Mouse (Mus musculus) bone marrow, adult 2 months (tissue): ENCODE measurements around the gene Hoxa10. TPM values are rescaled to one million over a fixed set of nuclear protein-coding genes. Genes with fewer than 3 reads are reported as not detected.

Experiments
- H3K27ac ChIP-seq: fragments of 200-500 bp; 2 replicates; pipeline ENCODE4 v1.5.1; 2012; ENCODE audit warnings: low read depth, mild to moderate bottlenecking, control low read depth, inconsistent platforms, low read length; ENCODE audit not compliant: control insufficient read depth, poor library complexity, insufficient read depth
- H3K4me1 ChIP-seq: fragments of 200-500 bp; 2 replicates; pipeline ENCODE4 v1.6.1; 2011; ENCODE audit warnings: low read length; ENCODE audit not compliant: control insufficient read depth, insufficient read depth
- H3K4me3 ChIP-seq: fragments of 200-500 bp; replicated peaks from 2 replicates; pipeline ENCODE3; 2011; ENCODE audit warnings: mild to moderate bottlenecking, low read depth, low read length, control low read depth; ENCODE audit not compliant: control insufficient read depth
- CTCF ChIP-seq: fragments of 200-500 bp; IDR thresholded peaks from 2 replicates; pipeline ENCODE4 v1.5.1; 2011; ENCODE audit warnings: low read length, control low read depth; ENCODE audit not compliant: control insufficient read depth, insufficient read depth
- POLR2A ChIP-seq: fragments of 200-500 bp; IDR thresholded peaks from 2 replicates; pipeline ENCODE4 v1.6.1; 2011; ENCODE audit warnings: low read depth, mild to moderate bottlenecking, control low read depth, low read length, borderline replicate concordance; ENCODE audit not compliant: control insufficient read depth
- WGBS: fragments of 180-500 bp; shearing (Covaris S2); methylation state at CpG from one replicate; pipeline ENCODE4 v1.1.7; 2018; 5-methylcytosine and 5-hydroxymethylcytosine counted together
- polyA plus RNA-seq: library from polyadenylated mRNA; stranded (reverse); fragments of >200 nt; gene quantifications from 2 replicates; pipeline ENCODE4 v1.2.4, GENCODE M21; 2011; ENCODE audit warnings: low replicate concordance; ENCODE audit not compliant: missing spikeins, insufficient read depth, insufficient read length

Gene Hoxa10
- polyA plus RNA-seq, 1 experiment = 1.6 TPM

DNA sequence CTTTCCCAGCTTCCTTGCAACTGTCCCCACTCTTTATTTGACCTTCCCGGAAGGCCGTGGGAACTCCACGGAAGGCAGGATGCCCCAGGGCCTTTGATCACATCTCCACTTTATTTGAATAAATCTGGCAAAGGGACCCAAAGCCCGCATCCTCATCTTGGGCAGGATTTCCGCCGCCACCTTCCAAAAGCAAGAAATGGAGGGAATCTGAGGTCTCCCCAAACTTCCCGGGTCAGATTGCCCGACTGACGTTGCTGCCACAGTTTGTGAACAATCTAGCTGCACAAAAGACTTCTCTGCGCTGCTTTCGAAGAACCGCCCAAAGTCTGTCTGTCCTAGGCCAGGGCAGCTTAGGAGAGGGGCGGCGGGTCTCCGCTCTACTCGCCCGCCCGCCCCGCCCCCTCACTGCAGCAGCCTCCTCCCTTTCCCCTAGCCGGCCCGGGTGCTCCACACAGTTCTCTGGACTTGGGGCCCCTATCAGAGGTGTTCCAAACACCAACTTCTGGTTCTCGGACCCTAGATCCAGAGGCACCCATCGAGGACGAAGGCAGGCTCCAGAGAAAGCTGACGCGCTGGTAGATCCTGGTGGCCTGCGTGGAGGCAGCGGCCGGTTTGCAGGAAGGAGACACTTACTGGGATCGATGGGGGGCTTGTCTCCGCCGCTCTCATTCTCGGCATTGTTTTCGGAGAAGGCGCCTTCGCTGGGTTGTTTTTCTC is 15.6 kb downstream of the Hoxa10 start:
- Histone ChIP-seq H3K4me1 (no peaks in the 10 kb centered on the region), H3K27ac (no peak overlapping the region), H3K4me3 (peak overlapping the region; percentile 34)
- under 1% methylated on average over 36 of the region's 36 CpGs for WGBS
- no peak for TF ChIP-seq CTCF
- no peak for TF ChIP-seq POLR2A

DNA sequence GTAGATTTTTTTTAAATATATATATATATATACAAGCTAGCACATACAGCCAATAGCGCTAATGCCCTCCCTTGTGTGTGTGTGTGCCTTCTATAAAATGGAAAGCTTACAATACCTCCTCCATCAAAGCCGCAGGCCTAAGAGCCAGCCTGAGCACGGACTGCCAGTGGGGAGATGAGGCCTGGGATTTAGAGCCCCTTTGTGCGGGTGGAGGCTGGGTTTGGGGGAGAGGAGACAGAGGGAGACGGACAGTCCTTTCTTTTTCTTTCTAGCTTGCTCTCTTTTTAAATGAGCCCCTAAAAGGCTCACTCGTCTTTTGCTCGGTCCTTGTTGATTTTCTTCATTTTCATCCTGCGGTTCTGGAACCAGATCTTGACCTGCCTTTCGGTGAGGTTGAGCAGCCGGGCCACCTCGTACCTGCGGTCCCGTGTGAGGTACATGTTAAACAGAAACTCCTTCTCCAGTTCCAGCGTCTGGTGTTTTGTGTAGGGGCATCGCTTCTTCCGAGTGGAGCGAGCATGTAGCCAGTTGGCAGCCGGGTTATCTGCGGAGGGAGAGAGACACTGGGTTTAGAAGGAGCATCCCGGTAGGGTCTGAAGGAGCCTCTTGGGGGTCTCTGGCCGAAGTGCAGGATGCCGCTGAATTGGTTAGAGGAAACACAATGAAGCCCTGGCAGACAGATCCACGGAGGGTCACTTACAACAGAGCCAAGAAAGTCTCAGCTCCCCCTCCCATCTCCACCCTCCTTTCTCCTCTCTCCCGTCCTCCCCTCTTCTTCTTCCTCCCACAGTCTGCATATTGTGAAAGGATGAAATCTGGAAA is 16.5 kb downstream of the Hoxa10 start:
- Histone ChIP-seq H3K4me1 (no peaks in the 10 kb centered on the region), H3K27ac (no peak overlapping the region), H3K4me3 (no peak overlapping the region)
- TF ChIP-seq CTCF (no peak), POLR2A (no peak)
- WGBS = 5% methylated on average over 24 of the region's 24 CpGs

DNA sequence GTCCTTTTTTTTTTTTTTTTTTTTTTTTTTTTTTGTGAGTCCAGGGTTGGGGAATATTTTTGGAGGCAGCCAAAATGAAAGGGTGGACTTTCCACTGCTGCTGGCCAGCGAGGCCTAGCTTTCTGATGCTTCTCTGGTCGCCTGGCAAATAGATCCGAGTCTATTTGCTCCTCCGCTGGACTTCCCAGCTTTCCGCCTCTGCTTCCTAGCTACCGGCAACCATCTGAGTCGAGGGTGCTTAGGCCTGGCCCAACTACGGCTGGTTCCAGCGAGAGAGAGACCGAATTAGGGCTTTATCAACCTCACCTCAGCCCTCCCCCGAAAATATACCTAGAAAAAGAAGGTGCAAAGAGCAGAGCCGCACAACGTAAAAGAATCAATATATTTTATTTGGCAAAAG is 17.9 kb downstream of the Hoxa10 start:
- Histone ChIP-seq H3K27ac (no peak overlapping the region), H3K4me1 (no peaks in the 10 kb centered on the region), H3K4me3 (no peak overlapping the region)
- WGBS = 17% methylated on average over 13 of the region's 13 CpGs
- no peak for TF ChIP-seq CTCF
- no peak for TF ChIP-seq POLR2A

DNA sequence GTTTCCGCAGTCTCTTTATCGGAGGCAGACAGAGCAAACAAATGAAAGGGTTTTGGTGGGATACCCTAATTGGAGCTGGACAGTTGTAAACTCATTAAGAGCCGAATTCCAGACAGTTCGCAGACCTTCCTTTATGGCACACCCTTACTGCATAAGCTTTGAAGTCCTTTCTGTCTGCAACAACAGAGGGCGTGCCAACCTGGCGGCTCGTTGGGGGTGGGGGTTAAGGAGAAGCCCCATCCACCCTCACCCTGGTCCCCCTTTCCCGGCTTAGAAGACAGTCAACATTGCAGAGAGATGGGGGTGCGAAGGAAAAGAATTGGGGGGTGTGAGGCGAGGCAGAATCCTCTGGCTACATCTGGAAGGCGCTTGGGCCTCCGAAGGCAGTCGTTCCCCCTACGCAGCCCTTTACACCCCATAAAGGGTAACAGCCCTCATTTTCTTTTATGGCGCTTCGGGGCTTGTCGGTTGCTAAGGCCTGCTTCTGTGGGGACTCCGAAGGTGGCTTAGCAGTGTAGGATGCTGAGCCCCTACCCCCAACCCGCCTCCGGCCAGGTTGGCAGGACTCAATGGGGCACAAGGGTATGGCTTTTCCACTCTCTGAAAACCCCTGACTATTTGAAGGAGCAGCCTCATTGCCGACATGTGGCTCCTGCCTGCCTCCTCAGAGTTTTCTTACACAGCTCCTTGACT is 18.5 kb downstream of the Hoxa10 start:
- WGBS = 5% methylated on average over 21 of the region's 21 CpGs
- H3K4me3 ChIP-seq = no peak overlapping the region
- no peak for TF ChIP-seq POLR2A
- TF ChIP-seq CTCF = no peak
- no peaks in the 10 kb centered on the region for H3K4me1 ChIP-seq
- H3K27ac ChIP-seq = peak overlapping the region; percentile 18; the same call in 1 of the 2 replicates

DNA sequence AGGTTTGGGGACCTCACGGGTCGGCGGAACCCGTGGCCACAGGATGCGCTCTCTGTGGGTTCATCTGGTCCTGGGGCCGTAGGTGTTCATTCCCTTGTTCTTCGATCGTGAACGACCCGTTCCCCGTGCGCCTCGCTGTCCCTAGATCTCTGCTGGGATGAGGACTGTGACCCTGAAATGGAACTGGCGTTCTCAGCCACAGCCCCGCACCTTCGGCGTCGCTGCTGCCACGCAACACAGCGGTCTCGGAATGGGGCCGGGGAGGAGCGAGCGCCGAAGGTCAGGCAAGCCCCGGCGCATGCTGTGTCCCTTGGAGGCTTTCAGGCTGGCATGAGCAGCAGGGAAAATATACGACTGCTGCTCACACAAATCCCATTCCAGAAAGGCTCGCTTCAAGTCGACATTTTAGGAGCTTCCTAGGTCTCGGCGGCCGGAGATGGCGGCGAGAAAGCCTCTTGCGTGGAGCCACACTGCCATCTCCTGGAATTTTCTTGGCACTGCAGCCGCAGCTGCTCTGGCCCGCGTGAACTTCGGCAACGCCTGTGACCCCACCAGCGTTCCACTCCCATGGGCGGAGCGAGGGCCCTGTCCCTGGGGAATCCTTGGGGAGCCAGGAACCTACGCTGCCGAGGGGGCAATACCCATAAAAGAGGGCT is 19.2 kb downstream of the Hoxa10 start, which contains the start of gene Hoxa7:
TSS of gene Hoxa7 (minus strand) at position 518 of the 656 bp plus-strand sequence.
- peak within 1 kb of the TSS; percentile 69 for H3K4me3 ChIP-seq
- whole genome bisulfite sequencing = under 1% methylated on average over 46 of the region's 46 CpGs
- peak; percentile 88 for TF ChIP-seq CTCF
- TF ChIP-seq POLR2A = peak; percentile 31; the same call in 1 of the 2 replicates
- H3K27ac ChIP-seq = peak within 1 kb of the TSS; percentile 18; the same call in 1 of the 2 replicates
- no peaks in the 10 kb centered on the region for H3K4me1 ChIP-seq

DNA sequence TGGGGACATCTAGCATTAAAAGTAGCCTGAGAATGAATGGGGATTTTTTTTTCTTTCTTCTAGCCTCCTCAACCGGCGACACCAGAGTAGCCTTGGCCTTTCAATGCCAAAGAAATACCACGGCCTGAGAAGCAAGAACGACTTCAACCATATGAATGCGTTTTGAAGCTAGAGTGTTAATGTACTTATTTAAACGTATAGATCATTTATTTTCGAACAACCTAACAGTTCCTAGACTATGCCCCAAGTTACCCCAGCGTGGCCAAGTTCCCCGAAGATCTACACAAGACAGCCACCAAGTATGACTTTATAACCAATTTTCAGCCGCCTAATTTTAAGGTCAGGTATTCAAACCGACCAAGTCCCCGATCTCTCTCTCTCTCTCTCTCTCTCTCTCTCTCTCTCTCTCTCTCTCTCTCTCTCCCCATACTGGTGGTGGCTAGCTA is 19.8 kb downstream of the Hoxa10 start:
- Histone ChIP-seq H3K4me3 (peak overlapping the region; percentile 69), H3K27ac (no peak overlapping the region), H3K4me1 (no peaks in the 10 kb centered on the region)
- under 1% methylated on average over 12 of the region's 12 CpGs for WGBS
- TF ChIP-seq POLR2A (no peak), CTCF (no peak)

DNA sequence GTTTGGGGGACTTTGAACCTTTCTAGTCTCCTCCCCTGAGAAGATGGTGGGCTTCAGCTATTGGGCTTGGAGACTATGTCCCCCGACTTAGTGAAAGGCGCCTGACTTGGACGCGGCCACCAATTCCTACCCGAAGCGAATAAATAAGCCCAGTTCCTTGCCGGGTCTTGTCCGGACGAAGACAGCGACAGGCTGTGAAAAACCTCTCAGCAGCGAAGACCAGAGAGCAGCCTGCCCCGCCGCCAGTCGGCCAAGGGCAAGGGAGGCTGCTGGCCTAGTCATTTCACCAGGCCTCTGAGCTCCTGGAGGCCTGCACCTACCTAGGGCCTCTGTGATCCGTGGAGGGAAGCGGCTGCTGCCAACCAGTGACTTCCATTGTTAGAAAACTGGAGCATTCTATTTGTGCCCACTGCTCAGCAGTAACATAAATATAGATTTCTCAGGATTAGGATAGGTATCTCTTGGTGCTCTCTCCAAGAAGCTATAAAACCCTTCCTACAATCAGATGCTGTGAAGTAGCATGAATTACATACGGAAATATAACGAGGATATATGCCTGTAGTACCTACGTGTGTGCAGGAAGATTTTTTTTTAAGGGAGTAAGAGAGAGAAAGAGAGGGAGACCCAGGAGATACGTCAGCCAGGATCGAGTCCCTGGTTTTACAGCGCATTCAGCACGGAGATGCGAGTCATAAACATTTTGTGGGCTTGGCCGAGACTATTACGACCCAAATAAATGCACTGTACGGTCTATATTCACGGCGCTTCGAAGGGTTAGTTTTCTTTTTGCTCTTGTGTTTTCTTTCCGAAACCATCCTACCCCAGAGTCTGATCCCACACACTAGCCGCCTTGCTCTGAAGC is 20.4 kb downstream of the Hoxa10 start:
- H3K4me3 ChIP-seq = no peak overlapping the region
- 0 out of 2 replicates have a peak overlapping the region, but pooled peaks have one; percentile 4 for H3K27ac ChIP-seq
- TF ChIP-seq POLR2A (no peak), CTCF (no peak)
- whole genome bisulfite sequencing = 10% methylated on average over 32 of the region's 32 CpGs
- no peaks in the 10 kb centered on the region for H3K4me1 ChIP-seq
